Mouse (Mus musculus) right cerebral cortex, adult 2 months (tissue): ENCODE data around the gene Hif3a.

Experiments
- DNase-seq, 2 experiments: peaks; one replicate each; pipeline ENCODE4 v3.0.0; 2021 to 2022; ENCODE audit warnings: low spot score in 2 of 2

The Hif3a gene

GRCm38 (mm10) chr7:17056601-17057523 is 5.4 kb downstream of the Hif3a start:
- DNase-seq, result peak in 1 of 2 experiments; percentile 47

GRCm38 (mm10) chr7:17056081-17056581 is 6.1 kb downstream of the Hif3a start:
- peak; percentile 87 to 92 for DNase-seq

GRCm38 (mm10) chr7:17055287-17055946 is 6.8 kb downstream of the Hif3a start:
- DNase-seq, result no peak

GRCm38 (mm10) chr7:17054325-17054989 is 7.8 kb downstream of the Hif3a start:
- no peak for DNase-seq

GRCm38 (mm10) chr7:17050933-17051594 is 11.2 kb downstream of the Hif3a start:
- DNase-seq, result peak; percentile 65 to 73

- DNase-seq, result no peak
These were observed 11.7 kb downstream of the Hif3a start for GRCm38 (mm10) chr7:17050491-17050890.

- no peak for DNase-seq
These were observed 13.6 kb downstream of the Hif3a start for GRCm38 (mm10) chr7:17048431-17049190.

- no peak for DNase-seq
These were observed 15.1 kb downstream of the Hif3a start for GRCm38 (mm10) chr7:17047041-17047682.

- peak in 1 of 2 experiments; percentile 65 for DNase-seq
These were observed 16.5 kb downstream of the Hif3a start for GRCm38 (mm10) chr7:17045743-17046142.

GRCm38 (mm10) chr7:17039373-17039772 is 22.9 kb downstream of the Hif3a start:
- DNase-seq, result no peak

GRCm38 (mm10) chr7:17038018-17038695 is 24.1 kb downstream of the Hif3a start:
- no peak for DNase-seq

- DNase-seq, result peak; percentile 39 to 51
These were observed 32.0 kb downstream of the Hif3a start for GRCm38 (mm10) chr7:17030239-17030638.

- DNase-seq, result peak; percentile 59
These were observed 33.3 kb downstream of the Hif3a start for GRCm38 (mm10) chr7:17028923-17029322.

- DNase-seq, result peak; percentile 82 to 87
These were observed 34.5 kb downstream of the Hif3a start, which contains the start of gene Ppp5c for GRCm38 (mm10) chr7:17027588-17028343. Gene Ppp5c (minus strand): TSS chr7:17027924.

GRCm38 (mm10) chr7:17026710-17027587 is 35.3 kb downstream of the Hif3a start:
- DNase-seq, result peak; percentile 66 to 75

GRCm38 (mm10) chr7:17025896-17026622 is 36.2 kb downstream of the Hif3a start:
- DNase-seq, result no peak

GRCm38 (mm10) chr7:17025505-17025894 is 36.7 kb downstream of the Hif3a start:
- DNase-seq, result no peak
